8 mouse cellular contexts compared by ENCODE assay signal in the genomic region with DNA sequence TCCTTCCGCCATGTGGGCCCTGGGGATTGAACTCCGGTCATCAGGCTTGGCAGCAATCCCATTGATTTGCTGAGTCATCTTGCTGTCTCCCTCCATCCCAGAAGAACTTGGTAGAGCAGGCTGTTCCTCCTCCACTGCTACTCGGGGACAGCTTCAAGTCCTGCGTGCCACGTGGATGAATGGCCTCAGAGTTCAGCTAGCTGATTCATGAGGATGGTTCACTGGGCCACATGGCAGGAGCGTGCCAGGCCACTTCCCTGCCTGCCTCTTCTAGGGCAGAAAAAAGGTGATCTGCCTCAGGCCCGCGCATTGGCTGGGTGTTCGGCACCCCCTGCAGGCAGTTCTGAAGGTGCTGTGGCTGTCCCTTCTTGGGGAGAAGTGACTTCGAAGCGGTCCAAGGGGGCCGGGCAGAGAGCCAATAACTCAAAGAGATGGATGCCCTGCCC.
DNase-seq lines count a peak whose midpoint lies in the region; ATAC-seq lines count a peak whose summit lies in the region.

No protein-coding gene starts in this region.

- WGBS in heart, embryonic 11.5 days (ENCODE audit: insufficient replicate concordance) = 63% methylated on average over 12 of the region's 12 CpGs

- no peaks in the 10 kb centered on the region for H3K9me3 ChIP-seq in heart, embryonic 11.5 days (replicated peaks; ENCODE audit: control insufficient read depth, low read length)

- peaks cover 35% of the 10 kb centered on the region for H3K27me3 ChIP-seq in heart, embryonic 11.5 days (ENCODE audit: control insufficient read depth, insufficient read depth, low read length)

- no peaks in the 10 kb centered on the region for H3K4me1 ChIP-seq in heart, embryonic 11.5 days (ENCODE audit: control insufficient read depth, insufficient read depth, low read length)

- ATAC-seq in heart, embryonic 11.5 days (replicated peaks; ENCODE audit: insufficient number of reproducible peaks, low FRiP score, low TSS enrichment) = no peak

- H3K9ac ChIP-seq in heart, embryonic 11.5 days (ENCODE audit: low read depth, low read length) = no peak overlapping the region

- no peak overlapping the region for H3K4me2 ChIP-seq in heart, embryonic 11.5 days

- peak; percentile 37 to 59 for DNase-seq in heart, adult 18-20 months
- peak; percentile 12 to 36 for DNase-seq in spleen, postnatal 10 days (ENCODE audit: low spot score in 2 of 2)
- DNase-seq in spleen, adult 12 weeks (ENCODE audit: low spot score) = no peak
- DNase-seq in brain, adult 2 months (ENCODE audit: low read depth, low spot score) = peak; percentile 52
- peak; percentile 19 for DNase-seq in induced T-regulatory cell, adult 2 months (ENCODE audit: low read depth)
- no peak for DNase-seq in retina, embryonic 14.5 days (ENCODE audit: low spot score)
- no peak for DNase-seq in gastrocnemius, postnatal 14 days

- no peak overlapping the region for H3K27ac ChIP-seq in heart, embryonic 11.5 days (ENCODE audit: low read depth, low read length)

- no peak overlapping the region for H3K4me3 ChIP-seq in heart, embryonic 11.5 days (ENCODE audit: low read depth, low read length)

- H3K36me3 ChIP-seq in heart, embryonic 11.5 days (ENCODE audit: control insufficient read depth, insufficient read depth, low read length) = no peaks in the 10 kb centered on the region

- intact Hi-C loops in gastrocnemius, postnatal 14 days (cut with DNase I; ENCODE audit: low total_unique reads) = loop anchor here (10.0 kb wide), 1 partner anchor 175 kb away; no protein-coding TSS in a partner anchor

Comparison
In these comparisons a context has a peak if more than half of its experiments do, and no peak if none do; other contexts are left out.
1. DNase-seq: peak in heart, adult 18-20 months (2 of 2), spleen, postnatal 10 days (2 of 2), brain, adult 2 months (single experiment) and induced T-regulatory cell, adult 2 months (single experiment); none in spleen, adult 12 weeks (single experiment), retina, embryonic 14.5 days (single experiment) and gastrocnemius, postnatal 14 days (single experiment).